Mouse (Mus musculus) C2C12 (cell line): ENCODE data around the gene Myof.

Experiments used
- CTCF ChIP-seq: IDR thresholded peaks from one replicate; pipeline ENCODE4 v1.5.1; 2011; ENCODE audit not compliant: control insufficient read depth, insufficient read depth, insufficient read length
- MAX ChIP-seq: IDR thresholded peaks from one replicate; pipeline ENCODE4 v1.6.1; 2011; ENCODE audit warnings: mild to moderate bottlenecking, control low read depth

DNA sequence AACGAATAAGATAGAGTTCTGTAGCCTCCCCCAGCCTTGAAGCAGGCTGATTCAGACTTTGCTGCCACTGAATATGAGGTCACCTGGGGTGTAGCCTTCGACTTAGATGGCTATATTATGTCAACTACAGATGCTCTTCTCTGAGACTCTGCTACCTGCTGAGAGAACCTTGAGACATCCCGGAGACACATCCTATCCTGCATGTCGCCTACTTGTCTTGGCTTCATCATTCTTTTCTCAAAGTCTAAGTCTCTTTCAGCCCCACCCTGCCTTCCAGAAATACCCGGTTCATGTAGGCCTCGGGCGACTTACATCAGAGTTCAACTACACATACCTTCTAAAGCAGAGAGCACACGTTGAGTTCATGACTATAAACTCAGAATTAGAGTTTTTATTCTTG, 13.6 kb upstream of the Myof start:
- no peak for TF ChIP-seq CTCF
- no peak for TF ChIP-seq MAX
